Mouse (Mus musculus) midbrain, embryonic 16.5 days (tissue): ENCODE results near the gene 1700014D04Rik. TPM values are rescaled to one million over a fixed set of nuclear protein-coding genes. Genes with fewer than 3 reads are reported as not detected.
"Not testable (repeated sequence)": the region's sequence is repeated elsewhere in the genome, so short reads cannot be mapped to it uniquely, and the experiment has no call there.

ENCODE experiments used
- ATAC-seq: fragments of 200-750 bp; cut with Nextera tagmentation; 2 replicates; pipeline ENCODE4 v1.8.0; 2017; ENCODE audit warnings: moderate TSS enrichment
- H3K27ac ChIP-seq: fragments of 300-500 bp; sonication (generic); 2 replicates; pipeline ENCODE4 v1.5.1; 2014; ENCODE audit warnings: mild to moderate bottlenecking, low read length, mixed read lengths
- H3K27me3 ChIP-seq: fragments of 300-500 bp; sonication (generic); 2 replicates; pipeline ENCODE4 v1.6.1; 2014; ENCODE audit warnings: low read depth, low read length, mixed read lengths; ENCODE audit not compliant: control insufficient read depth, insufficient read depth
- H3K36me3 ChIP-seq: fragments of 300-500 bp; sonication (generic); 2 replicates; pipeline ENCODE4 v1.6.1; 2014; ENCODE audit warnings: mild to moderate bottlenecking, low read length, moderate library complexity, mixed read lengths; ENCODE audit not compliant: control insufficient read depth, insufficient read depth
- H3K4me1 ChIP-seq: fragments of 300-500 bp; sonication (generic); 2 replicates; pipeline ENCODE4 v1.6.1; 2014; ENCODE audit warnings: mild to moderate bottlenecking, low read length, mixed read lengths; ENCODE audit not compliant: control insufficient read depth, insufficient read depth
- H3K4me2 ChIP-seq: fragments of 300-500 bp; sonication (generic); 2 replicates; pipeline ENCODE4 v1.6.1; 2014; ENCODE audit warnings: mild to moderate bottlenecking, low read length, mixed read lengths
- H3K4me3 ChIP-seq: fragments of 300-500 bp; sonication (generic); 2 replicates; pipeline ENCODE4 v1.5.1; 2014; ENCODE audit warnings: low read depth, mild to moderate bottlenecking, low read length, moderate library complexity, mixed read lengths
- H3K9ac ChIP-seq: fragments of 300-500 bp; sonication (generic); 2 replicates; pipeline ENCODE4 v1.6.1; 2014; ENCODE audit warnings: low read depth, low read length, mixed read lengths
- H3K9me3 ChIP-seq: fragments of 300-500 bp; sonication (generic); replicated peaks from 2 replicates; pipeline ENCODE4 v1.6.1; 2014; ENCODE audit warnings: mild to moderate bottlenecking, low read length, mixed read lengths; ENCODE audit not compliant: control insufficient read depth, poor library complexity, severe bottlenecking
- WGBS: fragments of 180-500 bp; shearing (Covaris S2); extraction: QIAGEN DNeasy Blood & Tissue Kit; methylation state at CpG from one replicate; pipeline ENCODE4 v1.1.7; 2014; 5-methylcytosine and 5-hydroxymethylcytosine counted together
- polyA plus RNA-seq: library from polyadenylated mRNA; unstranded; fragments of >200 nt; fragmentation: Nextera tagmentation; extraction: Ambion mirVana; gene quantifications from 2 replicates; pipeline ENCODE4 v1.2.1, GENCODE M21; 2015

Gene 1700014D04Rik
- polyA plus RNA-seq, 1 experiment from 2014 or later, result 0.24 TPM

DNA sequence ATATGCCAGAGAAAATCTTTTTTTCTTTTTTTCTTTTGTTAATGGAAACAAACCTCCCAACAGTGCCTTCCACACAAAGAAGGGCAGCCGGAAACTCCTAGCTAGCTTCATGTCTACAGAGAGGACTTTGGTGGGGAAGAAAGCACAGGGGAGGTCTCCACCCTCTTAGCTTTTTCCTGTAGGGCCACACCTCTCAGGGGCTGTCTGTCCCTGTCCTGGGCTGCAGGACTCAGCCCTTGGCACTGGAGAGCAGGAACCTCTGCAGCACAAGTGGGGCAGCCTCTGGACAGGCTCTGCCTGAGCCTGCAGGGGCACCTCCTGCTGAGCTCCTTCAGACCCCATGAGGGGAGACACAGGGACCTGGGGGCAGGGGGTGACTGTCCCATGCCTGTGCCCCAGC, 46.4 kb downstream of the 1700014D04Rik start:
- 83% methylated on average over 1 of the region's 1 CpGs for WGBS
- not testable (repeated sequence) for H3K27ac ChIP-seq, ATAC-seq, H3K9ac ChIP-seq, H3K4me3 ChIP-seq, H3K36me3 ChIP-seq, H3K9me3 ChIP-seq, H3K4me1 ChIP-seq, H3K27me3 ChIP-seq, H3K4me2 ChIP-seq

DNA sequence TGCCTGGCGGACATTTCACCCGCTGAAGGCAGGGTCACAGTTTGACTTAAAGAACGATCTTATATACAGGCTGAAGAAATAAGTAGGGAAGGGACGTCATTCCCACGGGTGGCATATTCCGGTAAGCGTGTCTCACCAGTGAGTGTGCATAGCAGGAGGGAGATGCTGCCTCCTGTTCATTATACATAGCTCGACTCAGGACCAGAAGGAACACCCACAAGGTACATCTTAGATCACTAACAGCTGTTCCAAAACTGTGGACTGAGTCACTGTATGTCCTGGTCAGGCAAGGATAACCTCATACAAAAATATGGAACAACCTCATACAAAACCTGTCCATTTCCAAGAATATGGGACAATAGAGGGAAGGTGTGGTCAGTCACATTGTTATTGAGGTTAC, 47.4 kb downstream of the 1700014D04Rik start:
- WGBS, result 90% methylated on average over 8 of the region's 8 CpGs
- H3K36me3 ChIP-seq, result no peaks in the 10 kb centered on the region
- H3K27ac ChIP-seq, result no peak overlapping the region
- no peaks in the 10 kb centered on the region for H3K9me3 ChIP-seq
- H3K4me3 ChIP-seq, result no peak overlapping the region
- H3K27me3 ChIP-seq, result no peaks in the 10 kb centered on the region
- H3K4me1 ChIP-seq, result no peaks in the 10 kb centered on the region
- H3K9ac ChIP-seq, result no peak overlapping the region
- H3K4me2 ChIP-seq, result no peak overlapping the region
- no peak for ATAC-seq

DNA sequence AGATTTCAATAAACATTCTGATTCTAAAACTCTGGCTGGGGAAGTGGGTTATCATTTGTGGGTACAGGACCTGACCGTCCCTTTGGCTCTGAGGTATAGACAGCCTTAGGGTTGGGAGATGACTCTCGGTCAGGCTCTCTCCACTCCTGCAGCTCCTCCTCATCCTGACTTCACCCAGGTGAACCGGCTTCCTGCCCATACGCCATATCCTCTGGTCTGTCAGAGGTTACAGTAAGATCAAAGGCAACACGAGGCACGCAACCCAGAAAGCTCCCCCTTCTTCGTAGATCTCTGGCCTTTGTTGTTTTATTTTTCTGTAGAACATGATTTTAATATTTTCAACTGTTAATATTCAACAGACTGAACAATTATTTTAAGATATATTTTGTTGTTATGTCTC, 50.8 kb downstream of the 1700014D04Rik start:
- Histone ChIP-seq H3K9me3 (no peaks in the 10 kb centered on the region), H3K27ac (no peak overlapping the region), H3K27me3 (no peaks in the 10 kb centered on the region), H3K4me2 (no peak overlapping the region), H3K36me3 (no peaks in the 10 kb centered on the region), H3K4me3 (no peak overlapping the region), H3K4me1 (no peaks in the 10 kb centered on the region), H3K9ac (no peak overlapping the region)
- 86% methylated on average over 7 of the region's 7 CpGs for WGBS
- no peak for ATAC-seq

DNA sequence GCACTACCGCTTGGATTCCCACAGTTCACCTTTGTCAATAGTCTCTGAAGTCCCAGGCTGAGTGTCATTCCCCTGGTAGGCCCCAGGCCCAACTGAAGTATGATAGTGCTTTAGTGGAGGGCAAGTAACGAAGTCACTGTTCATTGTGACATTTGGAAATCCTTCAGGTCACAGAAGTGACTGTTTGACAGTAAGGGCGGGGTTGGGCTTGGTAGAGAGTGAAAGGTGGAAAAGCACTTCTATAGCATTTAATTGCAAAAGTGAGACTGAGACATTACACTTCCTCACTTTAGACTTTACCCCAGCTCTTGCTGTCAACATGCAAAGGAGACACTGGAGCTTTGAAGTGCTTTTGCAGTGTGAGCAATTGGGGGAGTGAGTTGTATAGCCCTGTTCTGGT, 52.5 kb downstream of the 1700014D04Rik start, which contains the start of gene 4921517D22Rik:
Gene 4921517D22Rik (minus strand): TSS at position 101 of the 400 bp plus-strand sequence.
- 93% methylated on average over 3 of the region's 3 CpGs for WGBS
- Histone ChIP-seq H3K4me2 (no peak within 1 kb of the TSS), H3K9ac (no peak within 1 kb of the TSS), H3K36me3 (no peaks in the 10 kb centered on the region), H3K27me3 (no peaks in the 10 kb centered on the region), H3K27ac (no peak within 1 kb of the TSS), H3K9me3 (no peaks in the 10 kb centered on the region), H3K4me3 (no peak within 1 kb of the TSS), H3K4me1 (no peaks in the 10 kb centered on the region)
- ATAC-seq, result no peak

DNA sequence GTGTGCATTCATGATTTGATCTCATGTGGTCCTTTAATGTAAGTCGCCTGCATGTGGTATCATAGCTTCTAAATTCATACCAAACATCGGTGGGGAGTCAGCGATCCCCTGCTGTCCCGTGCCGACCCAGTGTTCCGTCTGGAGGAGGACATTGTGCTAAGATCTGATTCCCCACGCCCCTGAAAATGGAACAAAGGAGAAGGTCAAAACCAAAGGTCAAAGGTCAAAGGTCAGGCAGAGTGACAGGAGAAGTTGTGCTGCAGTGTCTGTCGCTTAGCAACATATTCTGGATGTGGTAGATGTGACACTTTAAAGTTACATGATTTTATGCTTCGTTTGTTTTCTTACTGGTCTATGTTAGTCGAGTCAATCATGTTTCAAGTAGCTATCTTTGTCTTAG, 55.1 kb downstream of the 1700014D04Rik start:
- Histone ChIP-seq H3K4me3 (no peak overlapping the region), H3K4me2 (no peak overlapping the region), H3K4me1 (no peaks in the 10 kb centered on the region), H3K9ac (no peak overlapping the region), H3K9me3 (no peaks in the 10 kb centered on the region), H3K27ac (no peak overlapping the region), H3K36me3 (no peaks in the 10 kb centered on the region), H3K27me3 (no peaks in the 10 kb centered on the region)
- 22% methylated on average over 10 of the region's 10 CpGs for WGBS
- ATAC-seq, result no peak

Other genes with a start within 250 kb of the 1700014D04Rik start
- gene Agtpbp1, start 161.5 kb downstream of the 1700014D04Rik start, polyA plus RNA-seq, result 73.9 and 76.0 TPM in 2 replicates
- 148 and 165 TPM in 2 replicates for gene Naa35, start 161.5 kb downstream of the 1700014D04Rik start, polyA plus RNA-seq
- gene Golm1, start 70.9 kb downstream of the 1700014D04Rik start, polyA plus RNA-seq, result 18.4 and 27.3 TPM in 2 replicates
- gene 4921517D22Rik, start 52.6 kb downstream of the 1700014D04Rik start, polyA plus RNA-seq, result not detected in 2 replicates
- gene Spata31d1a, start 36.4 kb downstream of the 1700014D04Rik start, polyA plus RNA-seq, result 0.16 and 0.30 TPM in 2 replicates
- not detected in 2 replicates for gene Spata31d1b, start 34.5 kb downstream of the 1700014D04Rik start, polyA plus RNA-seq
- gene Spata31d1d, start 15.0 kb downstream of the 1700014D04Rik start, polyA plus RNA-seq, result not detected in 2 replicates
- 164 and 165 TPM in 2 replicates for gene Isca1, start 23.1 kb upstream of the 1700014D04Rik start, polyA plus RNA-seq
- not detected in 2 replicates for gene Gm49354, start 35.5 kb upstream of the 1700014D04Rik start, polyA plus RNA-seq
- 45.0 and 47.9 TPM in 2 replicates for gene Tut7, start 76.4 kb upstream of the 1700014D04Rik start, polyA plus RNA-seq